In the genomic region with DNA sequence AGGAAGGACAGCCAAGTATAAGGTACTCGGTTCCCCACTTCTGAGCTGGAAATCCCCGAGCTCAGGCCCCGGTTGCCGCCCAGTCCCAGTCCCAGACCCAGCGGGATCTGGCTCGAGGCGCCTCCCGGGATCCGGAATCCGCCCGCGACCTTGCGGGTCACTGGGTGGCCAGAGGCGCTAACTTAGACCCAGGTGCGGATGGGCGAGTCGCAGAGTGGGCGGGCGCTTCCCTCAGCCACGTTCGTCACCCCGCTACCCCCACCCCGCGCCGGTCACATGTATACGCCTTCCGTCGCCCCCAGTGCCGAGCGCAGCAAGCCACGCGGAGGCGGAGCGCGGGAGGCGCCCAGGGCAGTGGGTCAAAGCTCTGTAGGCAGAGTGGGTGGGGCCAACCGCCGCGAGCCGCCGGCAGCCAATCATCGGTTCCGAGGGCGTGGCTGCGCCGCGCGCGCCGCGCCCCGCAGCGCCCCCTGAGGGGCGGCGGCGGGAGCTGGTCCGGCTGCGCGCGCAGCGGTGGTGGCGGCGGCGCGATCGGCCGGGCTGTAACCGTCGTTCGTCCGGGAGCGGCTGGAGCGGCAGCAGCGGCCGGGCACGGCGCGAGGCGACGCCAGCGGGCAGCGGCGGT, we compare ENCODE assay signal across 8 mouse cellular contexts. TPM values are rescaled to one million over a fixed set of nuclear protein-coding genes. Genes with fewer than 3 reads are reported as not detected.
DNase-seq lines count a peak whose midpoint lies in the region; ATAC-seq and TF ChIP-seq lines count a peak whose summit lies in the region.

No protein-coding gene starts in this region.

- peak overlapping the region; percentile 92 for H3K27ac ChIP-seq in ES-E14 (ENCODE audit: insufficient read depth, low read depth, low read length, poor library complexity, severe bottlenecking)
- H3K27ac ChIP-seq in forebrain, embryonic 16.5 days (ENCODE audit: low read length), result peak overlapping the region; percentile 85
- peak overlapping the region; percentile 96 for H3K27ac ChIP-seq in lung, embryonic 15.5 days

- DNase-seq in ES-E14 (ENCODE audit: low read depth, low spot score), result peak; percentile 96
- DNase-seq in cerebellum, adult 11-12 months, result peak; percentile 96
- peak; percentile 98 for DNase-seq in heart, postnatal 4 days
- DNase-seq in layer of hippocampus, adult 8-10 months (ENCODE audit: low spot score in 2 of 2), result peak; percentile 89 to 91
- DNase-seq in ovary, adult 18-20 months (ENCODE audit: low spot score), result peak; percentile 98
- DNase-seq in thymus, postnatal 0 days (ENCODE audit: low spot score), result peak; percentile 98

- H3K4me3 ChIP-seq in ES-E14 (ENCODE audit: insufficient read depth in 1 of 2, low read depth in 1 of 2, low read length in 2 of 2, poor library complexity in 1 of 2, severe bottlenecking in 1 of 2), result peak overlapping the region; percentile 98 to 100
- H3K4me3 ChIP-seq in forebrain, embryonic 16.5 days (replicated peaks; ENCODE audit: low read length), result peak overlapping the region; percentile 92
- H3K4me3 ChIP-seq in lung, embryonic 15.5 days, result peak overlapping the region; percentile 72

- H3K9me3 ChIP-seq in ES-E14 (ENCODE audit: control insufficient read depth, insufficient read depth, low read depth, low read length), result no peaks in the 10 kb centered on the region
- no peaks in the 10 kb centered on the region for H3K9me3 ChIP-seq in forebrain, embryonic 16.5 days (ENCODE audit: control insufficient read depth, low read length)
- no peaks in the 10 kb centered on the region for H3K9me3 ChIP-seq in lung, embryonic 15.5 days

- peak overlapping the region; percentile 100 for H3K9ac ChIP-seq in ES-E14 (ENCODE audit: insufficient read depth, low read depth, low read length, poor library complexity, severe bottlenecking)
- peak overlapping the region; percentile 93 for H3K9ac ChIP-seq in forebrain, embryonic 16.5 days (replicated peaks; ENCODE audit: low read depth, low read length)
- H3K9ac ChIP-seq in lung, embryonic 15.5 days, result peak overlapping the region; percentile 81

- peak; percentile 92 for ATAC-seq in forebrain, embryonic 16.5 days
- ATAC-seq in lung, embryonic 15.5 days (ENCODE audit: borderline replicate concordance, extremely low read depth, low FRiP score, low TSS enrichment), result peak; percentile 98

- in situ Hi-C loops in ES-E14 (cut with MboI; ENCODE audit: low sequenced_read_pairs in 2 of 2, unreplicated experiment in 2 of 2), result no loop called here

- peak overlapping the region; percentile 90 for H3K4me2 ChIP-seq in forebrain, embryonic 16.5 days (ENCODE audit: low read length)
- peak overlapping the region; percentile 86 for H3K4me2 ChIP-seq in lung, embryonic 15.5 days

- H3K36me3 ChIP-seq in ES-E14 (ENCODE audit: control insufficient read depth, insufficient read depth, low read length, poor library complexity, severe bottlenecking), result no peaks in the 10 kb centered on the region
- H3K36me3 ChIP-seq in forebrain, embryonic 16.5 days (ENCODE audit: control insufficient read depth, insufficient read depth), result no peaks in the 10 kb centered on the region
- no peaks in the 10 kb centered on the region for H3K36me3 ChIP-seq in lung, embryonic 15.5 days

- H3K27me3 ChIP-seq in forebrain, embryonic 16.5 days (replicated peaks; ENCODE audit: control insufficient read depth, insufficient read depth, low read length), result no peaks in the 10 kb centered on the region
- H3K27me3 ChIP-seq in lung, embryonic 15.5 days, result no peaks in the 10 kb centered on the region

- WGBS in forebrain, embryonic 16.5 days, result under 1% methylated on average over 76 of the region's 83 CpGs
- under 1% methylated on average over 63 of the region's 83 CpGs for WGBS in lung, embryonic 15.5 days

- peaks cover 3 to 9% of the 10 kb centered on the region in 2 experiments; a peak in 3 of 4 replicates for H3K4me1 ChIP-seq in ES-E14 (ENCODE audit: control insufficient read depth in 2 of 2, insufficient read depth in 2 of 2, low read length in 2 of 2, poor library complexity in 1 of 2)
- H3K4me1 ChIP-seq in forebrain, embryonic 16.5 days (replicated peaks; ENCODE audit: control insufficient read depth, insufficient read depth, low read length), result peaks cover 28% of the 10 kb centered on the region
- H3K4me1 ChIP-seq in lung, embryonic 15.5 days, result peaks cover 53% of the 10 kb centered on the region

TF ChIP-seq in ES-E14, 5 proteins besides CTCF, POLR2A, EP300 and RAD21:
- no peak for TF ChIP-seq ZNF384 (IDR thresholded peaks at IDR 0.05; ENCODE audit: low read depth, low read length)
- TF ChIP-seq HCFC1 (IDR thresholded peaks at IDR 0.05; ENCODE audit: borderline replicate concordance, insufficient read depth, low read length), result no peak

RNA-seq across cellular contexts. Expression of gene Ptp4a2, which starts 8.8 kb away (rescaled TPM):
- 71.3 and 104 TPM in 2 replicates for total RNA-seq in ES-E14 (2012; rRNA removed)
- 278 and 316 TPM in 2 replicates for polyA plus RNA-seq in forebrain, embryonic 16.5 days (2015; fragmentation: Nextera tagmentation; extraction: Ambion mirVana)
- total RNA-seq in heart, postnatal 4 days (2021), result 100 to 1,000 TPM; 293 to 301 TPM
- total RNA-seq in layer of hippocampus, adult 8-10 months (2022), result 100 to 1,000 TPM; 138 to 173 (median 144) TPM
- polyA plus RNA-seq in lung, embryonic 15.5 days (2015; fragmentation: Nextera tagmentation; extraction: Ambion mirVana), result 353 and 378 TPM in 2 replicates
- polyA plus RNA-seq in thymus, postnatal 0 days (2015; fragmentation: Nextera tagmentation; extraction: Ambion mirVana), result 526 and 559 TPM in 2 replicates

Comparison
In these comparisons a context has a peak if more than half of its experiments do, and no peak if none do; other contexts are left out.
1. Peak in every context shown above with its lines: DNase-seq, ATAC-seq, H3K4me3 ChIP-seq and H3K27ac ChIP-seq.